In genomic region chr13:14521746-14522127, GRCm38 (mm10) we compare ENCODE assay signal across 9 mouse cellular contexts. TPM values are rescaled to one million over a fixed set of nuclear protein-coding genes. Genes with fewer than 3 reads are reported as not detected.
DNase-seq lines count a peak whose midpoint lies in the region; ATAC-seq lines count a peak whose summit lies in the region.
"Had no signal": no experiment of that assay in that cellular context is flagged by ENCODE, and none has a peak within 500 bp of the region (broad histone marks: within the 10 kb centered on the region; RNA-seq: fewer than 3 reads in every experiment).

No protein-coding gene starts in this region.

- peaks cover 6% of the 10 kb centered on the region; the same call in 1 of the 2 replicates for H3K4me1 ChIP-seq in intestine, embryonic 16.5 days (ENCODE audit: control insufficient read depth, insufficient read depth, low read length)
- no peaks in the 10 kb centered on the region; the same call in 1 of the 2 replicates for H3K4me1 ChIP-seq in neural tube, embryonic 12.5 days

- no peaks in the 10 kb centered on the region for H3K36me3 ChIP-seq in intestine, embryonic 16.5 days (ENCODE audit: control insufficient read depth, insufficient read depth, low read length)
- no peaks in the 10 kb centered on the region for H3K36me3 ChIP-seq in neural tube, embryonic 12.5 days

- no peak overlapping the region for H3K9ac ChIP-seq in intestine, embryonic 16.5 days (ENCODE audit: low read depth, low read length)
- H3K9ac ChIP-seq in neural tube, embryonic 12.5 days: peak overlapping the region; percentile 77

- WGBS in intestine, embryonic 16.5 days: 22% methylated on average over 4 of the region's 4 CpGs
- WGBS in neural tube, embryonic 12.5 days: 21% methylated on average over 4 of the region's 4 CpGs

- H3K27ac ChIP-seq in intestine, embryonic 16.5 days (ENCODE audit: low read length): no peak overlapping the region
- H3K27ac ChIP-seq in neural tube, embryonic 12.5 days: peak overlapping the region; percentile 53; the same call in 1 of the 2 replicates

- no peak overlapping the region for H3K4me2 ChIP-seq in intestine, embryonic 16.5 days (ENCODE audit: low read depth, low read length)
- peak overlapping the region; percentile 71 for H3K4me2 ChIP-seq in neural tube, embryonic 12.5 days (replicated peaks)

- peak; percentile 16 for DNase-seq in retina, embryonic 14.5 days (ENCODE audit: low spot score)
- no peak for DNase-seq in retina, postnatal 1 day
- DNase-seq in spleen, adult 18-20 months: no peak
- no peak for DNase-seq in thymus, adult 18-20 months

- no peaks in the 10 kb centered on the region for H3K9me3 ChIP-seq in intestine, embryonic 16.5 days (ENCODE audit: control insufficient read depth, low read length)
- no peaks in the 10 kb centered on the region for H3K9me3 ChIP-seq in neural tube, embryonic 12.5 days

- ATAC-seq in frontal cortex, adult (ENCODE audit: low TSS enrichment): peak; percentile 48
- ATAC-seq in intestine, embryonic 16.5 days: 0 out of 2 replicates have a peak, but pooled peaks have one; percentile 9
- peak; percentile 14; the same call in 1 of the 2 replicates for ATAC-seq in neural tube, embryonic 12.5 days (ENCODE audit: low FRiP score, low read depth)
- no peak for ATAC-seq in erythroblast, adult 5-6 weeks (replicated peaks; ENCODE audit: low FRiP score, poor library complexity, severe bottlenecking)

- peaks cover 18% of the 10 kb centered on the region; the same call in 1 of the 2 replicates for H3K27me3 ChIP-seq in intestine, embryonic 16.5 days (replicated peaks; ENCODE audit: control insufficient read depth, insufficient read depth, low read length)
- H3K27me3 ChIP-seq in neural tube, embryonic 12.5 days (replicated peaks): no peaks in the 10 kb centered on the region

- H3K4me3 ChIP-seq in intestine, embryonic 16.5 days (ENCODE audit: low read length): peak overlapping the region; percentile 52; the same call in 1 of the 2 replicates
- peak overlapping the region; percentile 63 for H3K4me3 ChIP-seq in neural tube, embryonic 12.5 days

RNA-seq across cellular contexts. Expression of gene Hecw1, which starts 1.3 kb away (rescaled TPM):
- 0.55 and 0.70 TPM in 2 replicates for polyA plus RNA-seq in intestine, embryonic 16.5 days (2015; fragmentation: Nextera tagmentation; extraction: Ambion mirVana)
- 22.9 and 25.4 TPM in 2 replicates for polyA plus RNA-seq in neural tube, embryonic 12.5 days (2016; fragmentation: Nextera tagmentation; extraction: Ambion mirVana)
- not detected in 2 replicates for total RNA-seq in erythroblast, adult 5-6 weeks (2015; ENCODE audit: low replicate concordance)
- not detected in 2 replicates for total RNA-seq in erythroblast, adult 5-6 weeks (2017; ENCODE audit: low replicate concordance)
- total RNA-seq: hematopoietic stem cell, adult 5-6 weeks had no signal

Comparison
In these comparisons a context has a peak if more than half of its experiments do, and no peak if none do; other contexts are left out.
1. RNA of gene Hecw1, which starts 1.3 kb away (polyA plus RNA-seq): 22.9 to 25.4 TPM in neural tube, embryonic 12.5 days; 0.55 to 0.70 TPM in intestine, embryonic 16.5 days; every median in the first group is over 10 times any median in the second.